Comparison of ENCODE assay signal across 29 mouse cellular contexts in the genomic region with DNA sequence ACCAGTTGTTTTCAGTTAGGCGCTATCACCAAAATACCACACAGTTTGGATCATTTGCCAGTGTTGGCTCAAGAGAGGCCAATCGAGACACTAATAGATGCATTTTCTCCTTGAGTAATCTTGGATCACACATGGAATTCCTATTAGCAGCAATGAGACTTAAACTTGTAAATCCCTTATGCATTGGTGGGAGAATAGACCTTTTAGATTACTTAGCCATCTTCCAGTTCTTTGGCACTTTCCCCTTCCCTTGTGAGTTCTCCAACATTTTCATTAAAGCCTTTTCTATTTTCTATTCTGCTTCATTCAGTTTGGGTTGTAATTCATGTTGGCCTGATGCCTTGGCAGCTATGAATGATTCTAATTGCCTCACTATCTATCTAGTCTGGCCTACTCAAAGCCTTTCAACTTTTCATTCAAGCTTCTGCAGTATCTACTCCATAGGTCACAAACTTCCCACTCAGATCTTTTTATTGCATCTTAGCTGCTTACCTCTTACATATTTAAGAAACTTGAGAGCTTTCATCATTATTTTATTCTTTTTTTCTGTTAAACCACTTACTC. TPM values are rescaled to one million over a fixed set of nuclear protein-coding genes. Genes with fewer than 3 reads are reported as not detected.
DNase-seq lines count a peak whose midpoint lies in the region; ATAC-seq lines count a peak whose summit lies in the region.
"Had no signal": no experiment of that assay in that cellular context is flagged by ENCODE, and none has a peak within 500 bp of the region (broad histone marks: within the 10 kb centered on the region; RNA-seq: fewer than 3 reads in every experiment).

No protein-coding gene starts in this region.

- ATAC-seq in forebrain, embryonic 13.5 days = peak; percentile 62
- peak; percentile 76 for ATAC-seq in forebrain, embryonic 16.5 days
- ATAC-seq: activated CD4-positive, CD25-positive, alpha-beta regulatory T cell, adult 4 months; CD4-positive, CD25-positive, alpha-beta regulatory T cell, adult 4 months; hindbrain, embryonic 16.5 days; intestine, embryonic 15.5 days had no signal

- H3K9me3 ChIP-seq in forebrain, embryonic 13.5 days (replicated peaks) = no peaks in the 10 kb centered on the region; the same call in 1 of the 2 replicates
- H3K9me3 ChIP-seq in forebrain, embryonic 10.5 days = no peaks in the 10 kb centered on the region
- H3K9me3 ChIP-seq in forebrain, embryonic 16.5 days (ENCODE audit: control insufficient read depth, low read length) = no peaks in the 10 kb centered on the region
- H3K9me3 ChIP-seq: embryonic facial prominence, embryonic 12.5 days; embryonic facial prominence, embryonic 15.5 days; heart, embryonic 12.5 days; heart, embryonic 15.5 days; hindbrain, embryonic 10.5 days; hindbrain, embryonic 13.5 days; intestine, embryonic 15.5 days had no signal

- no peak for DNase-seq in forebrain, embryonic 10.5 days (ENCODE audit: extremely low spot score, low spot score)
- peak; percentile 3 for DNase-seq in left cerebral cortex, postnatal 4 days
- no peak for DNase-seq in left cerebral cortex, postnatal 14 days (ENCODE audit: low spot score in 2 of 2)
- no peak for DNase-seq in gastrocnemius, postnatal 36 days
- DNase-seq: adrenal gland, adult 8-10 months; adrenal gland, postnatal 25 days; cerebellum, adult 2 months; cerebellum, postnatal 25 days; gastrocnemius, postnatal 10 days; heart, adult 11 months; heart, postnatal 10 days; heart, postnatal 36 days; kidney, adult 11 months; kidney, adult 8-10 months had no signal

- H3K27me3 ChIP-seq in forebrain, embryonic 13.5 days = no peaks in the 10 kb centered on the region
- no peaks in the 10 kb centered on the region for H3K27me3 ChIP-seq in forebrain, embryonic 10.5 days (ENCODE audit: poor library complexity, severe bottlenecking)
- H3K27me3 ChIP-seq in forebrain, embryonic 16.5 days (replicated peaks; ENCODE audit: control insufficient read depth, insufficient read depth, low read length) = no peaks in the 10 kb centered on the region
- H3K27me3 ChIP-seq: embryonic facial prominence, embryonic 12.5 days; embryonic facial prominence, embryonic 15.5 days; heart, embryonic 12.5 days; heart, embryonic 15.5 days; hindbrain, embryonic 13.5 days; intestine, embryonic 15.5 days had no signal

- H3K9ac ChIP-seq in forebrain, embryonic 13.5 days = no peak overlapping the region
- H3K9ac ChIP-seq in forebrain, embryonic 16.5 days (replicated peaks; ENCODE audit: low read depth, low read length) = no peak overlapping the region
- H3K9ac ChIP-seq: embryonic facial prominence, embryonic 12.5 days; embryonic facial prominence, embryonic 15.5 days; heart, embryonic 12.5 days; heart, embryonic 15.5 days; hindbrain, embryonic 13.5 days; intestine, embryonic 15.5 days had no signal

- intact Hi-C loops in left cerebral cortex, postnatal 4 days (cut with DNase I) = no loop called here
- intact Hi-C loops in left cerebral cortex, postnatal 14 days (cut with DNase I) = no loop called here
- intact Hi-C loops in gastrocnemius, postnatal 36 days (cut with DNase I) = no loop called here

- H3K4me1 ChIP-seq in forebrain, embryonic 13.5 days = no peaks in the 10 kb centered on the region
- H3K4me1 ChIP-seq in forebrain, embryonic 10.5 days = no peaks in the 10 kb centered on the region
- H3K4me1 ChIP-seq in forebrain, embryonic 16.5 days (replicated peaks; ENCODE audit: control insufficient read depth, insufficient read depth, low read length) = no peaks in the 10 kb centered on the region; the same call in 1 of the 2 replicates
- H3K4me1 ChIP-seq: embryonic facial prominence, embryonic 12.5 days; embryonic facial prominence, embryonic 15.5 days; heart, embryonic 12.5 days; heart, embryonic 15.5 days; hindbrain, embryonic 10.5 days; hindbrain, embryonic 13.5 days; intestine, embryonic 15.5 days had no signal

- no peak overlapping the region for H3K4me2 ChIP-seq in forebrain, embryonic 13.5 days
- no peak overlapping the region for H3K4me2 ChIP-seq in forebrain, embryonic 16.5 days (ENCODE audit: low read length)
- H3K4me2 ChIP-seq: embryonic facial prominence, embryonic 12.5 days; embryonic facial prominence, embryonic 15.5 days; heart, embryonic 12.5 days; heart, embryonic 15.5 days; hindbrain, embryonic 13.5 days; intestine, embryonic 15.5 days had no signal

- WGBS in forebrain, embryonic 13.5 days = 56% methylated on average over 2 of the region's 2 CpGs
- 79% methylated on average over 2 of the region's 2 CpGs for WGBS in forebrain, embryonic 10.5 days
- WGBS in forebrain, embryonic 16.5 days = 48% methylated on average over 2 of the region's 2 CpGs

- no peak overlapping the region for H3K27ac ChIP-seq in forebrain, embryonic 13.5 days
- H3K27ac ChIP-seq in forebrain, embryonic 10.5 days = no peak overlapping the region
- no peak overlapping the region for H3K27ac ChIP-seq in forebrain, embryonic 16.5 days (ENCODE audit: low read length)
- H3K27ac ChIP-seq: embryonic facial prominence, embryonic 12.5 days; embryonic facial prominence, embryonic 15.5 days; heart, embryonic 15.5 days; hindbrain, embryonic 10.5 days; hindbrain, embryonic 13.5 days; intestine, embryonic 15.5 days had no signal

- H3K36me3 ChIP-seq in forebrain, embryonic 13.5 days (ENCODE audit: poor library complexity, severe bottlenecking) = no peaks in the 10 kb centered on the region
- H3K36me3 ChIP-seq in forebrain, embryonic 10.5 days (replicated peaks) = no peaks in the 10 kb centered on the region
- H3K36me3 ChIP-seq in forebrain, embryonic 16.5 days (ENCODE audit: control insufficient read depth, insufficient read depth) = no peaks in the 10 kb centered on the region
- H3K36me3 ChIP-seq: embryonic facial prominence, embryonic 12.5 days; embryonic facial prominence, embryonic 15.5 days; heart, embryonic 12.5 days; heart, embryonic 15.5 days; hindbrain, embryonic 10.5 days; hindbrain, embryonic 13.5 days; intestine, embryonic 15.5 days had no signal

- H3K4me3 ChIP-seq in forebrain, embryonic 13.5 days = no peak overlapping the region
- H3K4me3 ChIP-seq in forebrain, embryonic 10.5 days = no peak overlapping the region
- H3K4me3 ChIP-seq in forebrain, embryonic 16.5 days (replicated peaks; ENCODE audit: low read length) = no peak overlapping the region
- H3K4me3 ChIP-seq: embryonic facial prominence, embryonic 12.5 days; embryonic facial prominence, embryonic 15.5 days; heart, embryonic 12.5 days; heart, embryonic 15.5 days; hindbrain, embryonic 10.5 days; hindbrain, embryonic 13.5 days; intestine, embryonic 15.5 days had no signal

RNA-seq across cellular contexts. Expression of gene Tbr1, which starts 34.6 kb away (rescaled TPM):
- 36.3 and 45.1 TPM in 2 replicates for polyA plus RNA-seq in forebrain, embryonic 13.5 days (2015; fragmentation: Nextera tagmentation; extraction: Ambion mirVana)
- polyA plus RNA-seq in forebrain, embryonic 10.5 days (2016; fragmentation: Nextera tagmentation; extraction: Ambion mirVana) = 2.4 and 5.0 TPM in 2 replicates
- 100 to 1,000 TPM; 129 to 131 TPM for total RNA-seq in left cerebral cortex, postnatal 4 days (2021)
- 100 to 1,000 TPM; 110 to 113 TPM for total RNA-seq in left cerebral cortex, postnatal 14 days (2021)
- polyA plus RNA-seq in forebrain, embryonic 16.5 days (2015; fragmentation: Nextera tagmentation; extraction: Ambion mirVana) = 42.2 and 49.9 TPM in 2 replicates
- total RNA-seq in gastrocnemius, postnatal 36 days (2021) = not detected
- total RNA-seq: adrenal gland, postnatal 25 days; common myeloid progenitor, adult 5-6 weeks; gastrocnemius, adult 18-20 months; heart, postnatal 10 days; MEL had no signal
- polyA plus RNA-seq: activated CD4-positive, CD25-positive, alpha-beta regulatory T cell, adult 4 months; CD4-positive, CD25-positive, alpha-beta regulatory T cell, adult 4 months; heart, embryonic 12.5 days; intestine, embryonic 15.5 days had no signal

Comparison
In these comparisons a context has a peak if more than half of its experiments do, and no peak if none do; other contexts are left out.
1. RNA of gene Tbr1, which starts 34.6 kb away (total RNA-seq): 129 to 131 TPM in left cerebral cortex, postnatal 4 days and 110 to 113 TPM in left cerebral cortex, postnatal 14 days; not detected in gastrocnemius, postnatal 36 days; every median in the first group is over 100 times any median in the second.